Mouse (Mus musculus): ENCODE measurements around the gene Gm21764. TPM values are rescaled to one million over a fixed set of nuclear protein-coding genes. Genes with fewer than 3 reads are reported as not detected.
"Not testable (repeated sequence)": the region's sequence is repeated elsewhere in the genome, so short reads cannot be mapped to it uniquely, and the experiment has no call there.

Gm21764 gene
- polyA plus RNA-seq (2012) = not detected in 2 replicates

- TF ChIP-seq GATA1 (IDR thresholded peaks at IDR 0.05; ENCODE audit: low read length) = not testable (repeated sequence)
Measured at GRCm38 (mm10) chrY:18061712-18062111, at the start of gene Gm21764. Gene Gm21764, minus strand, starts transcription at chrY:18061812.

GRCm38 (mm10) chrY:18088816-18089215 is 27.2 kb upstream of the Gm21764 start, which contains the start of gene Ssty1:
Gene Ssty1, plus strand, starts transcription at chrY:18089116.
- TF ChIP-seq GATA1 (IDR thresholded peaks at IDR 0.05; ENCODE audit: low read length) = not testable (repeated sequence)

Other genes with a start within 250 kb of the Gm21764 start
- not detected in 2 replicates for gene Gm21904, start 215.5 kb downstream of the Gm21764 start, polyA plus RNA-seq (2012)
- gene Gm20772, start 187.1 kb downstream of the Gm21764 start, polyA plus RNA-seq (2012) = not detected in 2 replicates
- not detected in 2 replicates for gene Gm20831, start 187.1 kb downstream of the Gm21764 start, polyA plus RNA-seq (2012)
- not detected in 2 replicates for gene Srsy, start 124.5 kb downstream of the Gm21764 start, polyA plus RNA-seq (2012)
- not detected in 2 replicates for gene Ssty1, start 27.3 kb upstream of the Gm21764 start, polyA plus RNA-seq (2012)